Mouse (Mus musculus) adrenal gland, postnatal 36 days (tissue): ENCODE data around the gene Acacb. TPM values are rescaled to one million over a fixed set of nuclear protein-coding genes. Genes with fewer than 3 reads are reported as not detected.
A peak's percentile ranks its signal among the peaks of the same experiment; 100 is the strongest.

Experiments used
- DNase-seq, 2 experiments: peaks; one replicate each; pipeline ENCODE4 v3.0.0; 2021; ENCODE audit warnings: mixed read lengths in 1 of 2
- long read RNA-seq, 2 experiments: library from polyadenylated mRNA; stranded (forward); transcript quantifications; one replicate each; pipeline ENCODE4 v2.0.0; 2021; ENCODE audit warnings: borderline sequencing depth in 2 of 2
- total RNA-seq, 2 experiments: library from RNA; stranded (reverse); gene quantifications; 2 replicates each; pipeline ENCODE4 v1.2.3; 2021

The Acacb gene
- total RNA-seq: 100 to 1,000 TPM; 128 to 139 TPM
- long read RNA-seq, experiment 1, partial matches to known transcripts: 41 of 43 reads
- long read RNA-seq, experiment 1, other reads (novel, unspliced or antisense): 2 of 43 reads
- long read RNA-seq, experiment 2, full-length matches to known transcripts: 2 of 43 reads
- long read RNA-seq, experiment 2, partial matches to known transcripts: 40 of 43 reads
- long read RNA-seq, experiment 2, other reads (novel, unspliced or antisense): 1 of 43 reads

- DNase-seq: peak; percentile 52 to 66
These were observed at the start of gene Acacb for GRCm38 (mm10) chr5:114146028-114146888. Acacb (plus strand) TSS chr5:114146535.

GRCm38 (mm10) chr5:114099709-114100389, 46.5 kb upstream of the Acacb start:
- DNase-seq: peak; percentile 91 to 92

- DNase-seq: peak in 1 of 2 experiments; percentile 10
These were observed 45.8 kb upstream of the Acacb start for GRCm38 (mm10) chr5:114100390-114101099.

GRCm38 (mm10) chr5:114101873-114102272, 44.5 kb upstream of the Acacb start:
- no peak for DNase-seq

GRCm38 (mm10) chr5:114102807-114103206, 43.5 kb upstream of the Acacb start:
- DNase-seq: no peak

GRCm38 (mm10) chr5:114106391-114106935, 39.9 kb upstream of the Acacb start:
- DNase-seq: peak; percentile 51 to 68

- no peak for DNase-seq
These were observed 33.0 kb upstream of the Acacb start for GRCm38 (mm10) chr5:114113334-114113733.

- no peak for DNase-seq
These were observed 31.3 kb upstream of the Acacb start for GRCm38 (mm10) chr5:114115030-114115429.

- no peak for DNase-seq
These were observed 29.7 kb upstream of the Acacb start for GRCm38 (mm10) chr5:114116586-114116985.

GRCm38 (mm10) chr5:114119806-114120205, 26.5 kb upstream of the Acacb start:
- DNase-seq: no peak

GRCm38 (mm10) chr5:114126008-114126407, 20.3 kb upstream of the Acacb start:
- DNase-seq: no peak

GRCm38 (mm10) chr5:114126499-114127244, 19.7 kb upstream of the Acacb start:
- no peak for DNase-seq

GRCm38 (mm10) chr5:114127374-114128349, 18.7 kb upstream of the Acacb start, which contains the start of gene Alkbh2:
Alkbh2 (minus strand) TSS chr5:114128218.
- DNase-seq: peak; percentile 87 to 92

- DNase-seq: no peak
These were observed 16.7 kb upstream of the Acacb start for GRCm38 (mm10) chr5:114129550-114130210.

- DNase-seq: peak in 1 of 2 experiments; percentile 55
These were observed 16.1 kb upstream of the Acacb start, which contains the start of gene Ung for GRCm38 (mm10) chr5:114130211-114130605. Ung (plus strand) TSS chr5:114130386.

GRCm38 (mm10) chr5:114130698-114131520, 15.4 kb upstream of the Acacb start:
- peak; percentile 95 to 96 for DNase-seq

- DNase-seq: peak in 1 of 2 experiments; percentile 73
These were observed 14.9 kb upstream of the Acacb start for GRCm38 (mm10) chr5:114131521-114131840.

- DNase-seq: no peak
These were observed 13.5 kb upstream of the Acacb start for GRCm38 (mm10) chr5:114132841-114133240.
